Mouse (Mus musculus): Measurements from ENCODE around the gene Myl6.

GRCm38 (mm10) chr10:128460270-128460630 is 33.7 kb downstream of the Myl6 start:
- TF ChIP-seq MYOG (IDR thresholded peaks at IDR 0.05; ENCODE audit: control insufficient read depth, extremely low read depth, insufficient read length), result no peak
- no peak for TF ChIP-seq CTCF (IDR thresholded peaks at IDR 0.05; ENCODE audit: control insufficient read depth, insufficient read depth, insufficient read length)
- TF ChIP-seq MYOD1 (IDR thresholded peaks at IDR 0.05; ENCODE audit: control insufficient read depth, insufficient read length, low read depth), result no peak
- TF ChIP-seq MAX (IDR thresholded peaks at IDR 0.05), result no peak
- no peak for TF ChIP-seq CEBPB (IDR thresholded peaks at IDR 0.05; ENCODE audit: low read depth)
- no peak for TF ChIP-seq USF1 (IDR thresholded peaks at IDR 0.05; ENCODE audit: low read depth)
- no peak for TF ChIP-seq FOSL1 (IDR thresholded peaks at IDR 0.05; ENCODE audit: insufficient read depth, low read length, poor library complexity, severe bottlenecking)

Measured in C2C12 (cell line).